Mouse (Mus musculus): ENCODE measurements around the gene Susd1.

Susd1 gene

GRCm38 (mm10) chr4:59437990-59438854, at the start of gene Susd1:
Gene Susd1, minus strand, starts transcription at chr4:59438633.
- DNase-seq, result peak; percentile 77 to 83

- DNase-seq, result no peak
Measured at GRCm38 (mm10) chr4:59471306-59471705, 32.9 kb upstream of the Susd1 start.

DNA sequence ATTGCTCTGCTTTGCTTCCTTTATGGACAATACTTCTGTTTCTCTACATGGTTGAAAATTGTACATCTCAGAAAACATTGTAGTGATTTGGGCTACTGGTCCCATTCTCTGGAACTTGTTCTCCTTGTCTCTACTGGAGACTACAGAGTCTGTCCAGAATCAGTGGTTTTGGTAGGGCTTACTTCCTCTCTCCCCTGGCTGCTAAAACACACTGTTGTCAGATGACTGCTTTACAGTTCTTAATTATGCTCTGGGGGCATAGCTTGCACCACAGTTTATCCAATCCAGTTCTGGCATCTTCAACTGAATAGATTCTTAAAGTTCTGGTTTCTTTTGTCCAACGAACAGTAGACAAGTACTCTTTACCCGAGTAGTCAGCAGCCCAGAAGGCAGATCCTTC, 27.0 kb upstream of the Susd1 start:
- no peak for DNase-seq

DNA sequence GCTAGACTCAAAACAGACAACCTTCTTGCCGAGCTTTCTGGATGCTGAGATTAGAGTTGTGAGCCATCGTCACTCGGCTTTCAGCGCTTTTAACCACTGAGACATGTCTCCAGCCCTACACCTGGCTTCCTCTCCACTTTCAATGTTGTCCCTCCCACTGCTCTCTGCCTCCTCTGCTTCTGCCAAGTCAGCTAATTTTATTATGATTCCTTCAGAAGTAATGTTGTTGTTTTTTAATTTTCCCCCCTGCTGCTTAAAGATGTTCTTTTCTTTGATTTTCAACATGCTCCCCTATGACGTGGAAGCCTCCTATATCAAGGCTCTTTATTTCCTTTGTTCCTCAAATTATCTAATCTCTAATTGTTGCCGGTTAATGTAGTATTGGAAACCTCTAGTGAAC, 26.2 kb upstream of the Susd1 start:
- no peak for DNase-seq

DNA sequence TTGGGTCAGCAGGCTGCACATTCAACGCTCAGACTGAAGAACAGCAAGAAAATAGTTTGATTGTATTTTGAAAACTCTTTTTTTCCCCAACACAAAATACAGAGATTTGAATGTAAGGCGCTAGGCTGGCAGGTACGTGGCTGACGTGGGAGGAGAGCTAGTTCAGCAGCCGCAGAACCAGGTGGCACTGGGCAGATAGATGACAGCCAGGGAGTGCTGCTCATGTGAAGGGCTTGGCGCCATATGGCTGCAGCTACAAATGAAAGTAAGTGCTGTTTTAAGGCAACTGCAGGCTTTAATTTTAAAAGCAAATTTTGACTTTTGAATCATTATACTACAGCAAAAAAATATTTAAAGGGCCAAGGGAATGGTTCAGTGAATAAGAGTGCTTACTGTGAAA, 24.1 kb upstream of the Susd1 start:
- DNase-seq, result no peak

DNA sequence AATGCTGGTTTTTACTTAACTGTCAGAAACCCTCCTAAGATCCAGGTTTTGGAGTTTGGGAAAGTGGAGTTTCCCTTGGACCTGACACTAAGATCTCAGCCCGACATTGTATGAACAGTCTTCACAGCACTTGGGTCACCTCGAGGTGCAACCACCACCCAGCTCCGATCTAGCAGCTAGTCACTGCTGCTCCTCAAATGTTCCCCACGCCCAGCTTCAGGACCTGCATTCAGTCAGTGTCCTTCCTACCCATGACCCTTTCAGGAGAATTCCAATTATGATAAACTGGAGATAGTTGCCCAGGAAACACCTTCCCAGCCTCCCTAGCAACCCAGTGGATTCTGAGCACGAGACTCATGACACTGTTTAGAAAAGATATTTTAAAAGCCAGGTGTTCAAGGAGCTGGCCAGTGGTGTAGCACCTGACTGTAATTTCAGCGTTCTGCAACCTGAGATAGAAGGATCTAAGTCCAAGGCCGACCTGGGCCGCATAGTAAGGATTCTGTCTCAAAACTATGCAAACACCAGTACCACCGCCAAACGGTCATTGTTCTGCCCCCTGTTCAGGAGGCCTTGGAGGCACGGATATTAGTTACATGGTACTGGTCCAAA, 22.8 kb upstream of the Susd1 start:
- no peak for DNase-seq

DNA sequence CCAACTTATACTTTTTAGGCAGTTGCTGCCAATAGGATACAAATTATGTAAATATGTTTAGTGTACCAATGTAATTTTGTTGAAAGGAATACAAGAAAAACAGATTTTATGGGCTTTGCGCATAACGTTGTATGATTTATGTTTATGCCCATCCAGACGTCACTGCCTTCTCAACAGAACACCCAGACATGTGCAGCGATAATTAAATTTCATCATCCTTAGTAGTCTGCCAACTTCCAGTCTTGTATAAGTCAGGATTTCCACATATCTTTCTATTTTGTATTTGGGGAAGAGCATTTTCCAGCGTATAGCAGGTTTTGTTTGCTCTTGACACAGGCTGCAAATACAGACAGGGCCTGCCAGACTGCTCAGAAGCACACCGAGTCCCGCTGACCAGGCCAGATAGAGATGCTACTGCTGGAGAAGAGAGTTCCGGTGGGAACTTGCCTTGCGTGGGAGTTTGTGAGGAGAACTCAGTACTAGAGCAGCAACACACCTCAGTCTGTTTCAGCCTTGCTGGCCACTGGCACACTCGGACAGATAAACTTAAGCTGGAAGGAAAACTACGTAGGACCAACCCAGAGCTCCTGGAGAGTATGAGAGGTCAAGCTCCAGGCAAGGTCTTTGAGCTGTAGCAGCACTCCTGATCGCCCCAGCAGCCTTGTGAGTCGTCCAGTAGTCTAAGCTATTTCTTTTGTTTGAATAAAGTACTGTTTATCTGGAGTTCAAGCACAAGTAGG, 21.0 kb upstream of the Susd1 start:
- DNase-seq, result peak in 1 of 2 experiments; percentile 32

- DNase-seq, result peak; percentile 72 to 80
Measured at GRCm38 (mm10) chr4:59457941-59458340, 19.5 kb upstream of the Susd1 start.

DNA sequence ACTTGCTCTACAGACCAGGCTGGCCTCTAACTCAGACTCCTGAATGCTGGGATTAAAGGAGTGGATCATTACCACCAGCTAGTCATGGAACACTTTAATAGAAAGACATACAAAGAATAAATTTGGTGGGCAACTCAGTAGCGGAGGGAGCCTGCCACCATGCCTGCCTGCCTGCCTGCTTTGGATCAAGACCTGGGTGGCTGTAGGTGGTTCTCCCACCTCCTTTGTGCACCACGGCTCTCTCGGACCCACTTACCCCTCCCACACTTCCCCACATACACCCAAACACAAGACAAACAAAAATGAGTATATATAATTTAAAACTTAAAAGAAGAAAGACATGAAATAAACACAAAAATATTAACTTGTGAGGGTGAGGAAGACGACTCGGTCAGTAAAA, 18.7 kb upstream of the Susd1 start:
- DNase-seq, result no peak

- DNase-seq, result no peak
Measured at GRCm38 (mm10) chr4:59455465-59455864, 17.0 kb upstream of the Susd1 start.

GRCm38 (mm10) chr4:59454046-59454445, 15.6 kb upstream of the Susd1 start:
- no peak for DNase-seq

GRCm38 (mm10) chr4:59452503-59452933, 14.1 kb upstream of the Susd1 start:
- no peak for DNase-seq

DNA sequence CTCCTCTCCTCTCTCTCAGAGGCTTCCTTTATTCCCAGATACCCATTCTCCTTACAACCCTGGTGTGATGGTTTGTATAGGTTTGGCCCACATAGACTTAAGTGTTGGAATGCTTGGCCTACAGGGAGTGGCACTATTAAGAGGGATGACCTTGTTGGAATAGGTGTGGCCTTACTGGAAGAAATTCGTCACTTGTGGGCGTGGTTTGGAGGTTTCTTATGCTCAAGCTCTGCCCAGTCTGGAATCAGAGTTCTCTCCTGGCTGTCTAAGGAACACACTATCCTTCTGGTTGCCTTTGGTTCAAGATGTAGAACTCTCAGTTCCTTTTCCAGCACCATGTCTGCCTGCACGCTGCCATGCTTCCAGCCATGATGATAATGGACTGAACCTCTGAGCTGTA, 12.5 kb upstream of the Susd1 start:
- no peak for DNase-seq

GRCm38 (mm10) chr4:59450234-59450854, 11.9 kb upstream of the Susd1 start:
- DNase-seq, result no peak

DNA sequence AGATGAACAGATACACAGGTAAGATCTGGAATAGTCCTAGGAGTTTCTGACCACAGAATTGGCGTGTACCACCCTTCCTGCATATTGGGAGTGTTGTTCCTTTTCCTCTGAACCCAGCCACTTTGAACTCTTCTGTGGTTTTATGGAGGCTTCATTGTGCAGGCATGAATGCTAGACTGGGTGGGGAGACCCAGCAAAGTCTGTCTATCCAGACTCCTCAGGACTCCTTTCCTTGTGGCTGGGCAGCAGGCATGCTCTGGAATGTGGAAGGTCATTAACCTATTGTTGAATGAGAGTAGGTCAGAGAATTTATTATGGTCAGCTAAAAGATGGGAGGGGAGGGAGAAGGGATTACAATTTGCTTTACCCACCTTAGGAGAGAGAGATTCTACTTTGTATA, 8.9 kb upstream of the Susd1 start:
- no peak for DNase-seq

DNA sequence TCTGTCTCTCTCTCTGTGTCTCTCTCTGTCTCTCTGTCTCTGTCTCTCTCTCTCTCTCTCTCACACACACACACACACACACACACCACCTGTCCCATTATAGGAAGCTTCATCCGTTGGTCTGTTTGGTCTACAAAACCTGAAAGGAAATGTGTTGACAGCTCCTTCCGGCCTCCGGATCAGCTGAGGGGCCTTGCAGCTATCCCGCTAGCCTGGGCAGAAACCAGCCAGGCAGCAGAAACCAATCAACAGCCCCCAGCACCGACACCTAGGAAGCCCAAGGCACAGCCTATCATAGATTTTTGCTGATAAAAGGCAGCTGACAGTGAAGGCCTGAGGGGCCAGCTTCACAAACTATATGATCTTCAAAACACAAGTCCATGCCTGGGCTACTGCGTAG, 7.1 kb upstream of the Susd1 start:
- DNase-seq, result peak in 1 of 2 experiments; percentile 49

GRCm38 (mm10) chr4:59444994-59445393, 6.6 kb upstream of the Susd1 start:
- DNase-seq, result no peak

- no peak for DNase-seq
Measured at GRCm38 (mm10) chr4:59444085-59444484, 5.7 kb upstream of the Susd1 start.

- no peak for DNase-seq
Measured at GRCm38 (mm10) chr4:59441265-59441664, 2.8 kb upstream of the Susd1 start.

DNA sequence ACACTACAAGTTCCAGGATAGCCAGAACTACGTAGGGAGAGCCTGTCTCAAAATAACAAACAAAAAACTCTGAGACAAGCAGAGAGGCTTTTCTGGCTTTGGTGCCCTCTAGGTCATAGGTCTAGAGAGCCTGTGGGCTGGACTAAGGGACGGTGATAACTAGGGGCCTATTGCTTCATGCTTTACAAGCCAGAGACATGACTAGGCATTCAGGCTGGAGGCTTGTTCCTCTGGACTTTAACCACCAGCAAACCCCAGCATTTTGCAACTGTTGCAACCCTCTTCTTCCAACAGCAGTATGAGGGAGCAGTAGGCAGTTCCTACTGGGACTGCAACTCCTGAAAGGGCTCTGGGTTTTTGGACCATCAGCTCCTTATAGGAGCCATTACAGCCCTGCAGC, 1.5 kb upstream of the Susd1 start:
- peak in 1 of 2 experiments; percentile 54 for DNase-seq

GRCm38 (mm10) chr4:59439041-59439440, 608 bp upstream of the Susd1 start:
- DNase-seq, result no peak

GRCm38 (mm10) chr4:59435951-59436350, 2.5 kb downstream of the Susd1 start:
- DNase-seq, result no peak

- DNase-seq, result peak; percentile 29 to 39
Measured at GRCm38 (mm10) chr4:59434039-59434438, 4.4 kb downstream of the Susd1 start.

Measured in lung, postnatal 4 days (tissue).